Mouse (Mus musculus) stomach, postnatal 0 days (tissue): ENCODE results near the gene Padi2. TPM values are rescaled to one million over a fixed set of nuclear protein-coding genes. Genes with fewer than 3 reads are reported as not detected.

Source experiments
- ATAC-seq: fragments of 200-750 bp; cut with Nextera tagmentation; 2 replicates; pipeline ENCODE4 v1.8.0; 2017; ENCODE audit not compliant: low FRiP score, low TSS enrichment
- DNase-seq: peaks from one replicate; pipeline ENCODE4 v3.0.0-alpha.2; 2016; ENCODE audit warnings: low spot score
- H3K27ac ChIP-seq: fragments of 300-500 bp; sonication (generic); replicated peaks from 2 replicates; pipeline ENCODE4 v1.5.1; 2014; ENCODE audit warnings: mild to moderate bottlenecking, control low read depth
- H3K27me3 ChIP-seq: fragments of 300-500 bp; sonication (generic); 2 replicates; pipeline ENCODE4 v1.6.1; 2014; ENCODE audit warnings: low read length; ENCODE audit not compliant: control insufficient read depth, insufficient read depth
- H3K36me3 ChIP-seq: fragments of 300-500 bp; sonication (generic); 2 replicates; pipeline ENCODE4 v1.6.1; 2014; ENCODE audit warnings: low read length, mixed read lengths; ENCODE audit not compliant: control insufficient read depth, insufficient read depth
- H3K4me1 ChIP-seq: fragments of 300-500 bp; sonication (generic); replicated peaks from 2 replicates; pipeline ENCODE4 v1.6.1; 2014; ENCODE audit warnings: antibody characterized with exemption; ENCODE audit not compliant: control insufficient read depth, insufficient read depth
- H3K4me2 ChIP-seq: fragments of 300-500 bp; sonication (generic); replicated peaks from 2 replicates; pipeline ENCODE4 v1.6.1; 2014; ENCODE audit warnings: low read depth, mild to moderate bottlenecking, control low read depth, moderate library complexity
- H3K4me3 ChIP-seq: fragments of 300-500 bp; sonication (generic); 2 replicates; pipeline ENCODE4 v1.5.1; 2014; ENCODE audit warnings: low read depth, low read length, control low read depth
- H3K9ac ChIP-seq: fragments of 300-500 bp; sonication (generic); 2 replicates; pipeline ENCODE4 v1.6.1; 2014; ENCODE audit warnings: mild to moderate bottlenecking, low read length, control low read depth, mixed read lengths
- H3K9me3 ChIP-seq: fragments of 300-500 bp; sonication (generic); 2 replicates; pipeline ENCODE4 v1.6.1; 2016; ENCODE audit warnings: low read length; ENCODE audit not compliant: control insufficient read depth
- CTCF ChIP-seq: IDR thresholded peaks from 2 replicates; pipeline ENCODE4 v1.5.1; 2016; ENCODE audit warnings: antibody characterized with exemption, low read depth, mild to moderate bottlenecking, moderate library complexity
- EP300 ChIP-seq: optimal IDR thresholded peaks from 2 replicates; pipeline ENCODE3; 2016; ENCODE audit warnings: antibody characterized with exemption
- WGBS: fragments of 180-500 bp; shearing (Covaris S2); extraction: QIAGEN DNeasy Blood & Tissue Kit; methylation state at CpG from one replicate; pipeline ENCODE4 v1.1.7; 2014; 5-methylcytosine and 5-hydroxymethylcytosine counted together
- polyA plus RNA-seq: library from polyadenylated mRNA; unstranded; fragments of >200 nt; fragmentation: Nextera tagmentation; extraction: Ambion mirVana; gene quantifications from 2 replicates; pipeline ENCODE4 v1.2.1, GENCODE M21; 2015

The Padi2 gene
- polyA plus RNA-seq, 1 experiment from 2014 or later = 0.69 TPM

- TF ChIP-seq EP300 (no peak), CTCF (no peak)
- no peaks in the 10 kb centered on the region for H3K4me1 ChIP-seq
- H3K36me3 ChIP-seq = peaks cover 2% of the 10 kb centered on the region; the same call in 1 of the 2 replicates
- H3K27me3 ChIP-seq = no peaks in the 10 kb centered on the region
- H3K4me2 ChIP-seq = no peak overlapping the region
- no peak overlapping the region for H3K9ac ChIP-seq
- WGBS = 58% methylated on average over 9 of the region's 9 CpGs
- no peaks in the 10 kb centered on the region for H3K9me3 ChIP-seq
- ATAC-seq (no peak), DNase-seq (no peak)
- no peak overlapping the region for H3K4me3 ChIP-seq
- peak overlapping the region; percentile 70; the same call in 1 of the 2 replicates for H3K27ac ChIP-seq
These were observed 57.9 kb downstream of the Padi2 start for GRCm38 (mm10) chr4:140963941-140964597.

DNA sequence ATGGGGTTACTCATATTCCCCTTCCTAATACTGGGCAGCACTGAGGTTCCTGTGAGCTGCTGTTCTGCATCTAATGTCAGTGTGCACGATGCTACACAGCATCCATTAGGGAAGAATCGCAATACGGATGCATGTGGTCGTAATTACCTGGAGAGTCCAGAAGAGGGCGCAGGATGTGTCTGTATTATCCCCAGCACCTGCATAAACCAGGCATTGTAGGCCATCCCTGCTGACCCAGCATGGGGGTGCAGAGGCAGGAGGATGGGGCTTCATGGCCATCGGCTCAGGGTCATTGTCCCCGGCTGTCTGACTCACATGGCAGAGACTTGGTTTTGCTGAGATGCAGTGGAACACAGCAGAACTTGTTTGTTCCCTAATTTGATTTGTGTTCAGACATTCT, 58.5 kb downstream of the Padi2 start:
- peak; percentile 74 for DNase-seq
- TF ChIP-seq EP300 (no peak), CTCF (peak; percentile 92)
- H3K9ac ChIP-seq = no peak overlapping the region
- no peak overlapping the region for H3K4me2 ChIP-seq
- 14% methylated on average over 7 of the region's 7 CpGs for WGBS
- H3K36me3 ChIP-seq = peaks cover 2% of the 10 kb centered on the region; the same call in 1 of the 2 replicates
- H3K9me3 ChIP-seq = no peaks in the 10 kb centered on the region
- no peaks in the 10 kb centered on the region for H3K4me1 ChIP-seq
- H3K27ac ChIP-seq = no peak overlapping the region
- ATAC-seq = no peak
- H3K27me3 ChIP-seq = no peaks in the 10 kb centered on the region
- H3K4me3 ChIP-seq = no peak overlapping the region

GRCm38 (mm10) chr4:140967386-140968159, 61.4 kb downstream of the Padi2 start:
- H3K27ac ChIP-seq = no peak overlapping the region
- H3K4me3 ChIP-seq = no peak overlapping the region
- H3K36me3 ChIP-seq = peaks cover 12% of the 10 kb centered on the region
- H3K4me1 ChIP-seq = no peaks in the 10 kb centered on the region
- ATAC-seq = no peak
- no peak for DNase-seq
- no peak overlapping the region for H3K9ac ChIP-seq
- TF ChIP-seq CTCF (no peak), EP300 (no peak)
- WGBS = 70% methylated on average over 11 of the region's 11 CpGs
- H3K27me3 ChIP-seq = no peaks in the 10 kb centered on the region
- no peak overlapping the region for H3K4me2 ChIP-seq
- no peaks in the 10 kb centered on the region for H3K9me3 ChIP-seq

- Histone ChIP-seq H3K27ac (no peak overlapping the region), H3K36me3 (peaks cover 33% of the 10 kb centered on the region)
- TF ChIP-seq EP300 (no peak), CTCF (no peak)
These were observed 65.5 kb downstream of the Padi2 start for GRCm38 (mm10) chr4:140971691-140972090.

DNA sequence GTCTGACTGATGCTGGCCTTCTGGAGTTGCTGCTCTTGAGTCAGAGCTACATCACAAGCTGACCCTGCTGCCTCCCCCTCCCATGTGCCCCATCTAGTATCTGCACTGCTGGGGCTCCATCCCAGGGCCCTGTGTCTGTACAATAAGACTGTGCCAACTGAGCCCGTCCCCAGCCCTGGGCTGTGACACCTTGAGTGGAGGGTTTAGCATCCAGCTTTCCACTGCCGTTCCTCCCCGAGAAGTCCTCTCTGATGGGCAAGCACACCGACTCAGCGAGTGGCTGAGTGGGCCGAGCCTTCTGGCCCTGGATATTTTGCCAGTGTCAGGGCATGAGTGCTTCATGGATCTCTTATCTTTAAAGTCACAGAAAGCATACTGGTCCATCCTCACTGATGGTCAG, 68.3 kb downstream of the Padi2 start:
- Histone ChIP-seq H3K4me1 (no peaks in the 10 kb centered on the region), H3K4me3 (no peak overlapping the region), H3K9ac (no peak overlapping the region), H3K9me3 (no peaks in the 10 kb centered on the region), H3K4me2 (no peak overlapping the region), H3K27me3 (no peaks in the 10 kb centered on the region), H3K27ac (no peak overlapping the region), H3K36me3 (peaks cover 36% of the 10 kb centered on the region)
- no peak for TF ChIP-seq EP300
- TF ChIP-seq CTCF = no peak
- ATAC-seq (no peak), DNase-seq (no peak)
- WGBS = 96% methylated on average over 6 of the region's 6 CpGs

More at GRCm38 (mm10) chr4:140971691-140972090, 65.5 kb downstream of the Padi2 start:
- peak; percentile 35 for DNase-seq
- H3K4me1 ChIP-seq = no peaks in the 10 kb centered on the region
- ATAC-seq = peak; percentile 52; the same call in 1 of the 2 replicates
- H3K4me2 ChIP-seq = no peak overlapping the region
- H3K9ac ChIP-seq = no peak overlapping the region
- no peaks in the 10 kb centered on the region for H3K9me3 ChIP-seq
- no peak overlapping the region for H3K4me3 ChIP-seq
- H3K27me3 ChIP-seq = no peaks in the 10 kb centered on the region
- 74% methylated on average over 13 of the region's 13 CpGs for WGBS

- H3K27ac ChIP-seq = no peak overlapping the region
These were observed 69.2 kb downstream of the Padi2 start for GRCm38 (mm10) chr4:140975356-140975755.

More at GRCm38 (mm10) chr4:140975356-140975755, 69.2 kb downstream of the Padi2 start:
- DNase-seq (no peak), ATAC-seq (no peak)
- Histone ChIP-seq H3K36me3 (peaks cover 39% of the 10 kb centered on the region), H3K4me3 (no peak overlapping the region), H3K9me3 (no peaks in the 10 kb centered on the region), H3K4me2 (no peak overlapping the region), H3K27me3 (no peaks in the 10 kb centered on the region), H3K9ac (no peak overlapping the region), H3K4me1 (no peaks in the 10 kb centered on the region)
- TF ChIP-seq CTCF (no peak), EP300 (no peak)
- WGBS = 92% methylated on average over 7 of the region's 7 CpGs
